Mouse (Mus musculus) kidney, embryonic 14.5 days (tissue): ENCODE measurements around the gene Usp4. TPM values are rescaled to one million over a fixed set of nuclear protein-coding genes. Genes with fewer than 3 reads are reported as not detected.

Source experiments
- ATAC-seq: fragments of 200-750 bp; cut with Nextera tagmentation; 2 replicates; pipeline ENCODE4 v1.8.0; 2017; ENCODE audit warnings: moderate number of reproducible peaks, mild to moderate bottlenecking, moderate TSS enrichment, moderate library complexity; ENCODE audit not compliant: low FRiP score, low TSS enrichment
- H3K27ac ChIP-seq: fragments of 300-500 bp; sonication (generic); 2 replicates; pipeline ENCODE4 v1.5.1; 2014; ENCODE audit warnings: low read depth, mild to moderate bottlenecking, low read length, moderate library complexity, mixed read lengths
- H3K27me3 ChIP-seq: fragments of 300-500 bp; sonication (generic); 2 replicates; pipeline ENCODE4 v1.6.1; 2014; ENCODE audit warnings: mild to moderate bottlenecking, low read length; ENCODE audit not compliant: control insufficient read depth, insufficient read depth
- H3K36me3 ChIP-seq: fragments of 300-500 bp; sonication (generic); 2 replicates; pipeline ENCODE4 v1.6.1; 2014; ENCODE audit warnings: low read length, mixed read lengths; ENCODE audit not compliant: control insufficient read depth, insufficient read depth
- H3K4me1 ChIP-seq: fragments of 300-500 bp; sonication (generic); 2 replicates; pipeline ENCODE4 v1.6.1; 2014; ENCODE audit warnings: low read length, mixed read lengths; ENCODE audit not compliant: control insufficient read depth, insufficient read depth
- H3K4me2 ChIP-seq: fragments of 300-500 bp; sonication (generic); replicated peaks from 2 replicates; pipeline ENCODE4 v1.6.1; 2014; ENCODE audit warnings: low read depth, mild to moderate bottlenecking, low read length
- H3K4me3 ChIP-seq: fragments of 300-500 bp; sonication (generic); 2 replicates; pipeline ENCODE4 v1.5.1; 2014; ENCODE audit warnings: mild to moderate bottlenecking, low read length
- H3K9ac ChIP-seq: fragments of 300-500 bp; sonication (generic); 2 replicates; pipeline ENCODE4 v1.6.1; 2014; ENCODE audit warnings: low read depth, mild to moderate bottlenecking, low read length, moderate library complexity
- H3K9me3 ChIP-seq: fragments of 300-500 bp; sonication (generic); 2 replicates; pipeline ENCODE4 v1.6.1; 2016; ENCODE audit warnings: low read length; ENCODE audit not compliant: control insufficient read depth
- WGBS: fragments of 180-500 bp; shearing (Covaris S2); extraction: QIAGEN DNeasy Blood & Tissue Kit; methylation state at CpG from one replicate; pipeline ENCODE4 v1.1.7; 2014; 5-methylcytosine and 5-hydroxymethylcytosine counted together
- polyA plus RNA-seq: library from polyadenylated mRNA; unstranded; fragments of >200 nt; fragmentation: Nextera tagmentation; extraction: Ambion mirVana; gene quantifications from 2 replicates; pipeline ENCODE4 v1.2.1, GENCODE M21; 2014

Usp4 gene
- polyA plus RNA-seq, result 62.1 and 114 TPM in 2 replicates

- H3K27ac ChIP-seq, result peak within 1 kb of the TSS; percentile 99
- no peaks in the 10 kb centered on the region for H3K9me3 ChIP-seq
- H3K4me2 ChIP-seq, result peak within 1 kb of the TSS; percentile 84
- peaks cover 7% of the 10 kb centered on the region; the same call in 1 of the 2 replicates for H3K4me1 ChIP-seq
- peak within 1 kb of the TSS; percentile 92 for H3K4me3 ChIP-seq
- under 1% methylated on average over 56 of the region's 75 CpGs for WGBS
- ATAC-seq, result peak; percentile 97
- peak within 1 kb of the TSS; percentile 83 for H3K9ac ChIP-seq
- H3K36me3 ChIP-seq, result peaks cover 25% of the 10 kb centered on the region
- no peaks in the 10 kb centered on the region for H3K27me3 ChIP-seq
Observed at GRCm38 (mm10) chr9:108347540-108348289, at the start of gene Usp4. Gene Usp4 (plus strand): TSS chr9:108347853.

GRCm38 (mm10) chr9:108301853-108302252 lies 45.8 kb upstream of the Usp4 start:
- Histone ChIP-seq H3K27ac (no peak overlapping the region), H3K4me2 (no peak overlapping the region), H3K9ac (no peak overlapping the region), H3K4me1 (peaks cover 6% of the 10 kb centered on the region; the same call in 1 of the 2 replicates), H3K9me3 (no peaks in the 10 kb centered on the region), H3K36me3 (peaks cover 33% of the 10 kb centered on the region), H3K27me3 (no peaks in the 10 kb centered on the region), H3K4me3 (no peak overlapping the region)
- ATAC-seq, result no peak
- 71% methylated on average over 3 of the region's 3 CpGs for WGBS

GRCm38 (mm10) chr9:108304716-108305115 lies 42.9 kb upstream of the Usp4 start:
- Histone ChIP-seq H3K9me3 (no peaks in the 10 kb centered on the region), H3K27me3 (no peaks in the 10 kb centered on the region), H3K4me3 (peak overlapping the region; percentile 76; the same call in 1 of the 2 replicates), H3K9ac (peak overlapping the region; percentile 77; the same call in 1 of the 2 replicates), H3K4me1 (peaks cover 19% of the 10 kb centered on the region), H3K27ac (no peak overlapping the region), H3K4me2 (peak overlapping the region; percentile 60), H3K36me3 (peaks cover 29% of the 10 kb centered on the region)
- no peak for ATAC-seq
- 83% methylated on average over 4 of the region's 4 CpGs for WGBS

- H3K36me3 ChIP-seq, result peaks cover 28% of the 10 kb centered on the region
- whole genome bisulfite sequencing, result 4% methylated on average over 1 of the region's 1 CpGs
Observed at GRCm38 (mm10) chr9:108305170-108305569, 42.5 kb upstream of the Usp4 start.

GRCm38 (mm10) chr9:108305629-108306520 lies 41.8 kb upstream of the Usp4 start, which contains the start of the genes Rhoa and Tcta:
Gene Rhoa (plus strand): TSS chr9:108306129.
Gene Tcta (minus strand): TSS chr9:108306160.
- Histone ChIP-seq H3K36me3 (peaks cover 25% of the 10 kb centered on the region), H3K9me3 (no peaks in the 10 kb centered on the region), H3K9ac (peak within 1 kb of the TSS; percentile 95), H3K27me3 (no peaks in the 10 kb centered on the region), H3K4me2 (peak within 1 kb of the TSS; percentile 81), H3K27ac (peak within 1 kb of the TSS; percentile 100), H3K4me1 (peaks cover 24% of the 10 kb centered on the region), H3K4me3 (peak within 1 kb of the TSS; percentile 76)
- peak; percentile 98 for ATAC-seq
- WGBS, result under 1% methylated on average over 77 of the region's 81 CpGs

More at GRCm38 (mm10) chr9:108305170-108305569, 42.5 kb upstream of the Usp4 start:
- H3K9me3 ChIP-seq, result no peaks in the 10 kb centered on the region
- no peak for ATAC-seq
- peak overlapping the region; percentile 60 for H3K4me2 ChIP-seq
- peaks cover 24% of the 10 kb centered on the region for H3K4me1 ChIP-seq
- no peaks in the 10 kb centered on the region for H3K27me3 ChIP-seq
- peak overlapping the region; percentile 77 for H3K9ac ChIP-seq
- peak overlapping the region; percentile 76 for H3K4me3 ChIP-seq
- peak overlapping the region; percentile 12; the same call in 1 of the 2 replicates for H3K27ac ChIP-seq

GRCm38 (mm10) chr9:108306571-108306980 lies 41.1 kb upstream of the Usp4 start:
- H3K36me3 ChIP-seq, result peaks cover 20% of the 10 kb centered on the region
- peak; percentile 85 for ATAC-seq
- 1% methylated on average over 48 of the region's 51 CpGs for WGBS

GRCm38 (mm10) chr9:108307021-108307807 lies 40.4 kb upstream of the Usp4 start:
- WGBS, result 8% methylated on average over 12 of the region's 12 CpGs
- no peak for ATAC-seq

More at GRCm38 (mm10) chr9:108306571-108306980, 41.1 kb upstream of the Usp4 start:
- H3K4me2 ChIP-seq, result peak overlapping the region; percentile 81
- no peaks in the 10 kb centered on the region for H3K9me3 ChIP-seq
- peak overlapping the region; percentile 95 for H3K9ac ChIP-seq
- H3K27me3 ChIP-seq, result no peaks in the 10 kb centered on the region
- peak overlapping the region; percentile 100 for H3K27ac ChIP-seq
- peaks cover 24% of the 10 kb centered on the region for H3K4me1 ChIP-seq
- peak overlapping the region; percentile 76 for H3K4me3 ChIP-seq

GRCm38 (mm10) chr9:108308141-108308540 lies 39.5 kb upstream of the Usp4 start:
- Histone ChIP-seq H3K36me3 (peaks cover 9% of the 10 kb centered on the region), H3K9ac (peak overlapping the region; percentile 56; the same call in 1 of the 2 replicates), H3K4me3 (peak overlapping the region; percentile 76), H3K9me3 (no peaks in the 10 kb centered on the region), H3K27me3 (no peaks in the 10 kb centered on the region), H3K4me2 (peak overlapping the region; percentile 81), H3K4me1 (peaks cover 24% of the 10 kb centered on the region), H3K27ac (no peak overlapping the region)
- ATAC-seq, result no peak
- WGBS, result 56% methylated on average over 2 of the region's 2 CpGs

More at GRCm38 (mm10) chr9:108307021-108307807, 40.4 kb upstream of the Usp4 start:
- H3K9me3 ChIP-seq, result no peaks in the 10 kb centered on the region
- H3K4me1 ChIP-seq, result peaks cover 24% of the 10 kb centered on the region
- peak overlapping the region; percentile 81 for H3K4me2 ChIP-seq
- peak overlapping the region; percentile 95 for H3K9ac ChIP-seq
- peak overlapping the region; percentile 100; the same call in 1 of the 2 replicates for H3K27ac ChIP-seq
- no peaks in the 10 kb centered on the region for H3K27me3 ChIP-seq
- peak overlapping the region; percentile 76 for H3K4me3 ChIP-seq
- H3K36me3 ChIP-seq, result peaks cover 18% of the 10 kb centered on the region
